In the genomic region with DNA sequence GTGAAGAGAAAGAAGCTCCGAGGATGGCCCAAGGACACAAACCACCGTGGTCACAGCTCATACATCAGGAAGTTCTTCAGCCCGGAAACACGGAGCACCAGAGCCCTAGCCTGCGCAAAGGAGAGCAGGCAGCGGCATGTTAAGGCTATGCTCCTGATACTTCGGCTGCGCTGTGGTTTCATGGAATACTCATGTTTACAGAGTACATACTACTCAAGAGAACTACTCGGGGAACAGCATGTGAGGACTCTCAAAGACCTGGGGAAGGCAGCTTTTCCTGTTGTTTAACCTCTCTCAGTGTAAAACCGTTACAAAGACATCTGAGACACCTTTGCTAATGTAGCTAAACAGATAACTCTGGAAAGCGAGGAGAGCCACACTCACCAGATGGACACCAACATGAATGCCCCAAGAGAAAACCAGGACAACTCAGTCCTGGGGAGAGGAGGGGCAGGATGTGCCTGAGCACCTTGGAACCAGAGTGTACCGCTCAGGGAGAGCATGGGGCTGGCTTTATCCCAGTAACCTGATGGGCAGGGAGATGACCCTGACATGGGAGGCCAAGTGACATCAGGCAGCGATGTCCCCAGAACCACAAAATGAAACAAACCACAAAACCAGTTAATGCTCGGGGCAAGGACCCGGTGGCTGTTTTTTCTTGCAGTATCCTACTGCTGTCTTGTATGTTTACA, we compare ENCODE assay signal across 18 mouse cellular contexts. TPM values are rescaled to one million over a fixed set of nuclear protein-coding genes. Genes with fewer than 3 reads are reported as not detected.
DNase-seq lines count a peak whose midpoint lies in the region.
"Had no signal": no experiment of that assay in that cellular context is flagged by ENCODE, and none has a peak within 500 bp of the region (broad histone marks: within the 10 kb centered on the region; RNA-seq: fewer than 3 reads in every experiment).

No protein-coding gene starts in this region.

- DNase-seq in adrenal gland, adult (ENCODE audit: inconsistent age in 2 of 2, low spot score in 1 of 2), result peak; percentile 72 to 74
- DNase-seq in adrenal gland, postnatal 10 days, result no peak
- DNase-seq in cerebellum, adult 11 months, result peak; percentile 38
- no peak for DNase-seq in cerebellum, adult 8-10 months
- DNase-seq in heart, adult 11 months, result peak; percentile 84
- no peak for DNase-seq in heart, postnatal 4 days
- peak; percentile 56 for DNase-seq in cerebellum, adult 9-11 months
- DNase-seq: gastrocnemius, postnatal 25 days; heart, adult 2 months; kidney, adult 9 months; kidney, postnatal 10 days; layer of hippocampus, postnatal 36 days; left cerebral cortex, postnatal 4 days; retina, postnatal 1 day; right cerebral cortex, postnatal 14 days; thymus, postnatal 4 days had no signal

RNA-seq across cellular contexts. Expression of gene Cdc42bpb, which starts 27.8 kb away (rescaled TPM):
- total RNA-seq in adrenal gland, postnatal 10 days (2021), result 100 to 1,000 TPM; 103 to 118 TPM
- 100 to 1,000 TPM; 112 to 116 TPM for total RNA-seq in heart, postnatal 4 days (2021)
- total RNA-seq: G1E had no signal

RNA-seq across cellular contexts. Expression of gene Lbhd2, which starts 56.9 kb away (rescaled TPM):
- total RNA-seq in adrenal gland, postnatal 10 days (2021), result under 1 TPM in 1 of 2 experiments, not detected in 1; 0.48 TPM
- total RNA-seq in heart, postnatal 4 days (2021), result not detected
- total RNA-seq: G1E; gastrocnemius, postnatal 25 days; heart, adult 2 months; hematopoietic stem cell, adult 5-6 weeks had no signal

Comparison
In these comparisons a context has a peak if more than half of its experiments do, and no peak if none do; other contexts are left out.
1. DNase-seq: peak in adrenal gland, adult (2 of 2), cerebellum, adult 11 months (single experiment), heart, adult 11 months (single experiment) and cerebellum, adult 9-11 months (single experiment); none in adrenal gland, postnatal 10 days (single experiment), cerebellum, adult 8-10 months (single experiment) and heart, postnatal 4 days (single experiment).